Mouse (Mus musculus): ENCODE results near the gene BC024063. TPM values are rescaled to one million over a fixed set of nuclear protein-coding genes. Genes with fewer than 3 reads are reported as not detected.
"Not testable (repeated sequence)": the region's sequence is repeated elsewhere in the genome, so short reads cannot be mapped to it uniquely, and the experiment has no call there.

The BC024063 gene
- total RNA-seq (2022): 1 to 10 TPM; 5.4 to 8.5 (median 8.0) TPM

DNA sequence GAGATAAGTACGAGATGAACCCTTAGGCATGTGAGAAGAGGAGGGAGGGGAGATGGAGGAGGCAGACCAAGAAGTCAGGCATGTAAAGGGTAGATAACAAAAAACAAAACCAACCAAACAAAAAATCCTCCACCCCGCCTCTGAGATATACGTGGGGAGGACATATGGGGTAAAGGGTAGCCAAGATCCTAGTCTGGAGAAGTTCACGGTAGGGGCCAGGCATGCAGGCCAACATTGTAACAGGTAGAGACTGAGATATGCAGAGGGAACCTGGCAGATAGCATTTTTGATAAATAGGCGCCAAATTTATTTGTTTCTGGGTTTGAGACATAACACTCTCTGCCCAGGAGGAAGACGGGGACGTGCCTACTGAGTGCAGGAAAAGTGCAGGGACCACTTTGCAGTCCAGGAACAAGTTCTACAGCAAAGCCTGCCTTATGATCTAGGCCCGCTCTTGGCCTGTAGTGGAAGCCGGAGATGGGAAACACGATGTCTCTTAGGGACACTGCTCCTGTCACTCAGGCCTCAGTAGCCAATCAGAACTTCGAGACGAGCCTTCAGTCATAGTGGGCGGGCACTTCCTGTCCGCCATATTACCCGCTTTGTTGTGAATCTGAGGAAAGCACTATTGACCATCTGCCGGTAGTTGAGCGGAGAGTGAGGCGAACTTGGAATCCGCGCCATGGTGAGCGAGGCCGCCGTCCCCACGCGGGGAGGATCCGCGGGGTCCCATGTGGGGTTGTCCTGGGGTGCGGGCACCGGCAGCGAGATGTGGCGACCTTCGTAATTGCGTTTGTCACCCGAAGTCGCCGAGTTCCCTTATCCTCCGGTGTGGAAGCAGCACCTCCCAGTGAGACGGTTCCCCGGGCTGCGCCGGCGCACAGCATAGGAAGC is at the start of gene BC024063:
Gene BC024063 (plus strand): TSS at position 626 of the 894 bp plus-strand sequence.
- DNase-seq (ENCODE audit: low spot score in 2 of 2): peak; percentile 57 to 70

GRCm38 (mm10) chr10:82042191-82042590 is 41.0 kb upstream of the BC024063 start:
- no peak for DNase-seq (ENCODE audit: low spot score in 2 of 2)

- DNase-seq (ENCODE audit: low spot score in 2 of 2): no peak
These were observed 36.5 kb upstream of the BC024063 start for GRCm38 (mm10) chr10:82046603-82047002.

DNA sequence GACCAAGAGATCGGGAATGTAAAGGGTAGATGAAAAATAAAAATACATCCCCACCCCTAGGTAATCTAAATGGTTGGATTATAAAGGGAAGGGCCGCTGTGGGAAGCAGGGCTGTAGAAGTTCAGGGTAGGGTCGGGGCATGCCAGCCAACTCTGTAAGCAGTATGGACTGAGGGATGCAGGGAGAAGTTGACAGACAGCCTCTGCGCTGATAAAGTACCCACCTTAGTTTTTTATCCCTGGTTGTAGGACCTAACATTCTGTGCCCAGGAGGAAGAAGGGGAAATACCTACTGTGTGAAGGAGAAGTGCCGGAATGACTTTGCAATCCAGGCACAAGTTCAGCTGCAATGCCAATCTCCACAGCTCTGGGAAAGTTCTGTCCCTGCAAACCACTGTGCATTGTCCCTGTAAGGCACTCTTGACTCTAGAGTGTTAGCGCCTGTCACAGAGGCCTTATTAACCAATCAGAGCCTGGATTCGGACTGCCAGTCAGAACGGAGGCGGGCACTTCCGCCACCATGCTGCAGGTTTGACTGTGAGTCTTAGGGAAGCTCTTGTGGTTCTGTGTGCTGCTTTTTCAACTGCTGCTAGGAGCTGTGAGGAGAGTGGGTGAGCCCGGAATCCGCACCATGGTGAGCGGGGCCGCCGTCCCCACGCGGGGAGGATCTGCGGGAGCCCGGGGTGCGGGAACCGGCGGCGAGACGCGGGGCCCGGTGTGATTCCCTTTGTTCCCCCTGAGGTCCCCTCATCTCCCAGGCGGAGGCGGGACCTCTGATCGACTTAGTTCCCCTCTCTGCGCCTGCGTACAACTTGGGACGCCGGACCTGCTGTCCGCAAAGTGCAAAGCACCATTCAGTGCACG is 35.3 kb upstream of the BC024063 start, which contains the start of gene Zfp873:
Gene Zfp873 (plus strand): TSS at position 527 of the 863 bp plus-strand sequence.
- peak; percentile 84 to 92 for DNase-seq (ENCODE audit: low spot score in 2 of 2)

DNA sequence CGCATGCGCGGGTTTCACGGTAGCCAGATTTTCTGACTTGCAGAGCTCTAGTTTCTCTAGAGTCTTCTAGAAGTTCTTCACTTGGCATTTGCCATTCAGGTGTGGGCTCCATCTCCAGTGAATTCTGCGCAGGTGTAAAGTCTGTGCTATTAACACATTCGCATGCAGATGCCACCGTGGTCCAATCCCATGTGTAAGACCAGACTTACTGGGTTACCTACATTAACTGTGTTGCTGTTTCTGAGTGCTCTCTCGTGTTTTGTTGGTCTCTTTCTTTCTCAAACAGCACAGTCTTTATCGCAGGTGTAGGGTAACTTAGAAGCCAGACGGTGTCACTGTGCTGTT is 34.7 kb upstream of the BC024063 start:
- not testable (repeated sequence) for DNase-seq (ENCODE audit: low spot score in 2 of 2)

DNA sequence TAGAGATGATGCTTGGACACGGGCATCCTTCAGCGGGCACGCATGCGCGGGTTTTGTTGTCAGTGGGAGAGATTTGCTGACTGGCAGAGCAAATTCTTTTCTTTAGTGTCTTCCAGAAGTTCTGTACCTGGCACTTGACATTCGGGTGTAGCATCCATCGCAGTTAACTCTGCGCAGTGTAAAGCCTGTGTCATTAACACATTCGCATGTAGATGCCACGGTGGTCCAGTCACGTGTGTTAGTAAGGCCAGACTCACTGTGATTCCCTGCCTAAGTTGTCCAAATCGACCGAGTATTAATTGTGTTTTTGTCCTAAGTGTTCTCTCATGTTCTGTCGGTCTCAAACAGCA is 444 bp downstream of the BC024063 start:
- not testable (repeated sequence) for DNase-seq (ENCODE audit: low spot score in 2 of 2)

- DNase-seq (ENCODE audit: low spot score in 2 of 2): no peak
These were observed 34.1 kb downstream of the BC024063 start for GRCm38 (mm10) chr10:82117206-82117605.

DNA sequence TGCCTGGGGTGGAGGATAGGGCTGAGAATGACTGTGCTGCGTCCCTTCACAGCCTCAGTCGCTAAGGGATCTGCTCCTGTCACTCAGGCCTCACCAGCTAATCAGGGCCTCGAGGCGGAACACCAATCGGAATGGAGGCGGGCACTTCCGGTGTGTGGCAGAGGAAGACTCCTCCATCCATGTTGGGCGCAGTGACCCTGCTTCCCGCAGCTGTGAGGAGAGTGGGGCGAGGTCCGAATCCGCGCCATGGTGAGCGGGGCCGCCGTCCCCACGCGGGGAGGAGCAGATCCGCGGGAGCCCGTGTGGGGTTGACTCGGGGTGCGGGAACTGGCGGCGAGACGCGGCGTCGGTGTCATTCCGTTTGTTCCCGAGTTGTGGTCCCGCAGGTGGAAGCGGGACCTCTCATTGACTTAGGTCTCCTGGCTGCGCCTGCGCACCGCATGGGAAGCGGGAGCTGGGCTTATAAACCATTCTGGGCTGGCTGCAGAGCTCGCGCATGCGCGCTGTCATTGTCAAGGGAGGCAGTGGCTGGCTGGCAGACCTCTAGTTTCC is 44.8 kb downstream of the BC024063 start, which contains the start of gene AU041133:
Gene AU041133 (plus strand): TSS at position 164 of the 552 bp plus-strand sequence.
- peak; percentile 81 to 92 for DNase-seq (ENCODE audit: low spot score in 2 of 2)

GRCm38 (mm10) chr10:82145282-82145681 is 62.1 kb downstream of the BC024063 start:
- no peak for DNase-seq (ENCODE audit: low spot score in 2 of 2)

- no peak for DNase-seq (ENCODE audit: low spot score in 2 of 2)
These were observed 64.4 kb downstream of the BC024063 start for GRCm38 (mm10) chr10:82147571-82147970.

Other genes starting within 250 kb of the BC024063 start
- gene Gm32687, start 219.4 kb upstream of the BC024063 start, total RNA-seq (2022): 1 to 10 TPM; 2.8 to 3.3 (median 3.2) TPM
- 1 to 10 TPM; 3.2 to 4.7 (median 4.7) TPM for gene Zfp781, start 152.9 kb upstream of the BC024063 start, total RNA-seq (2022)
- 10 to 100 TPM in 3 of 4 experiments, 1 to 10 TPM in 1; 9.4 to 12.9 (median 11.2) TPM for gene Zfp873, start 35.2 kb upstream of the BC024063 start, total RNA-seq (2022)
- gene AU041133, start 44.7 kb downstream of the BC024063 start, total RNA-seq (2022): 10 to 100 TPM in 1 of 4 experiments, 1 to 10 TPM in 3; 7.9 to 10.3 (median 8.3) TPM
- gene Zfp938, start 157.9 kb downstream of the BC024063 start, total RNA-seq (2022): 10 to 100 TPM; 19.3 to 23.9 (median 21.8) TPM
- gene 4932415D10Rik, start 233.2 kb downstream of the BC024063 start, total RNA-seq (2022): under 1 TPM in 2 of 4 experiments, not detected in 2; 0.04 to 0.09 TPM